Mouse (Mus musculus) CH12.LX (cell line): Measurements from ENCODE around the gene Apol9a. TPM values are rescaled to one million over a fixed set of nuclear protein-coding genes. Genes with fewer than 3 reads are reported as not detected.

Experiments
- DNase-seq: peaks from one replicate; pipeline ENCODE4 v3.0.0-alpha.2; 2013; ENCODE audit errors: extremely low read depth
- H3K27ac ChIP-seq: 2 replicates; pipeline ENCODE4 v1.5.1; 2012; ENCODE audit warnings: low read depth, mild to moderate bottlenecking, control low read depth, moderate library complexity; ENCODE audit not compliant: insufficient read depth
- H3K27me3 ChIP-seq: replicated peaks from 2 replicates; pipeline ENCODE3; 2012; ENCODE audit warnings: inconsistent platforms
- H3K36me3 ChIP-seq, 2 experiments: replicated peaks in 1 of 2; 2 replicates each; pipeline versions ENCODE3 to v1.6.1; 2012; ENCODE audit warnings: inconsistent platforms in 1 of 2, low read length in 1 of 2, mild to moderate bottlenecking in 1 of 2, mixed read lengths in 1 of 2, moderate library complexity in 1 of 2; ENCODE audit not compliant: control insufficient read depth in 1 of 2, insufficient read depth in 1 of 2
- H3K4me1 ChIP-seq, 2 experiments: 2 replicates each; pipeline ENCODE4 v1.6.1; 2012; ENCODE audit warnings: inconsistent platforms in 1 of 2, moderate library complexity in 1 of 2; ENCODE audit not compliant: insufficient read depth in 2 of 2, control insufficient read depth in 1 of 2
- H3K4me2 ChIP-seq: 2 replicates; pipeline ENCODE4 v1.6.1; 2012; ENCODE audit warnings: low read depth, mild to moderate bottlenecking, control low read depth; ENCODE audit not compliant: poor library complexity, insufficient read depth, severe bottlenecking
- H3K4me3 ChIP-seq, 3 experiments: fragments of 150-350 bp in 1 of 3; sonication (generic) in 1 of 3; replicated peaks in 1 of 3; 2 replicates each; pipeline versions ENCODE3 to v1.5.1; 2011 to 2012; ENCODE audit warnings: low read depth in 2 of 3, low read length in 2 of 3, mild to moderate bottlenecking in 2 of 3, moderate library complexity in 2 of 3, control low read depth in 1 of 3, improper control_type of control experiment in 1 of 3, inconsistent platforms in 1 of 3, mixed read lengths in 1 of 3; ENCODE audit not compliant: poor library complexity in 1 of 3
- H3K79me2 ChIP-seq: replicated peaks from 2 replicates; pipeline ENCODE4 v1.6.1; 2012; ENCODE audit warnings: mild to moderate bottlenecking, moderate library complexity; ENCODE audit not compliant: control insufficient read depth, poor library complexity, insufficient read depth, severe bottlenecking; ENCODE audit errors: extremely low read depth
- H3K9ac ChIP-seq: 2 replicates; pipeline ENCODE4 v1.6.1; 2012; ENCODE audit warnings: low read depth, mild to moderate bottlenecking, control low read depth, moderate library complexity; ENCODE audit not compliant: insufficient read depth
- H3K9me3 ChIP-seq: replicated peaks from 2 replicates; pipeline ENCODE3; 2012; ENCODE audit warnings: low read length, inconsistent platforms, mixed read lengths
- BHLHE40 ChIP-seq: IDR thresholded peaks from 2 replicates; pipeline ENCODE4 v1.6.1; 2011; ENCODE audit warnings: mild to moderate bottlenecking, low read depth, low read length, improper control_type of control experiment
- CHD1 ChIP-seq: IDR thresholded peaks from 2 replicates; pipeline ENCODE4 v1.6.1; 2012; ENCODE audit warnings: low read depth, low read length, improper control_type of control experiment, inconsistent platforms
- CTCF ChIP-seq, 2 experiments: IDR thresholded peaks in 1 of 2; conservative IDR thresholded peaks in 1 of 2; 2 replicates each; pipeline ENCODE4 v1.5.1; 2011 to 2012; ENCODE audit warnings: low read depth in 2 of 2, low read length in 2 of 2, improper control_type of control experiment in 1 of 2, inconsistent platforms in 1 of 2, mild to moderate bottlenecking in 1 of 2, moderate library complexity in 1 of 2
- IRF4 ChIP-seq: IDR thresholded peaks from 2 replicates; pipeline ENCODE4 v1.6.1; 2014; ENCODE audit warnings: low read depth, mild to moderate bottlenecking, inconsistent platforms, low read length, improper control_type of control experiment
- JUN ChIP-seq: IDR thresholded peaks from 2 replicates; pipeline ENCODE4 v1.6.1; 2011; ENCODE audit warnings: low read depth, mild to moderate bottlenecking, low read length, improper control_type of control experiment, moderate library complexity; ENCODE audit not compliant: insufficient read depth
- JUND ChIP-seq: conservative IDR thresholded peaks from 2 replicates; pipeline ENCODE4 v1.6.1; 2011; ENCODE audit warnings: low read depth, low read length, improper control_type of control experiment
- KAT2A ChIP-seq: IDR thresholded peaks from 2 replicates; pipeline ENCODE4 v1.6.1; 2012; ENCODE audit warnings: low read length, improper control_type of control experiment, inconsistent platforms; ENCODE audit not compliant: insufficient replicate concordance
- MAFK ChIP-seq: IDR thresholded peaks from 2 replicates; pipeline ENCODE4 v1.6.1; 2011; ENCODE audit warnings: low read length, improper control_type of control experiment; ENCODE audit not compliant: insufficient replicate concordance
- MAX ChIP-seq: IDR thresholded peaks from 2 replicates; pipeline ENCODE4 v1.6.1; 2011; ENCODE audit warnings: low read length, improper control_type of control experiment
- MAZ ChIP-seq: IDR thresholded peaks from 2 replicates; pipeline ENCODE4 v1.6.1; 2012; ENCODE audit warnings: low read depth, mild to moderate bottlenecking, inconsistent platforms, low read length, improper control_type of control experiment, moderate library complexity
- MEF2A ChIP-seq: IDR thresholded peaks from 2 replicates; pipeline ENCODE4 v1.6.1; 2014; ENCODE audit warnings: low read depth, mild to moderate bottlenecking, inconsistent platforms, low read length, improper control_type of control experiment, borderline replicate concordance
- MXI1 ChIP-seq: IDR thresholded peaks from 2 replicates; pipeline ENCODE4 v1.6.1; 2011; ENCODE audit warnings: mild to moderate bottlenecking, low read depth, low read length, improper control_type of control experiment
- NELFE ChIP-seq: IDR thresholded peaks from 2 replicates; pipeline ENCODE4 v1.6.1; 2011; ENCODE audit warnings: low read depth, low read length, improper control_type of control experiment
- PAX5 ChIP-seq: IDR thresholded peaks from 2 replicates; pipeline ENCODE4 v1.6.1; 2012; ENCODE audit warnings: low read length, inconsistent platforms, mixed read lengths
- POLR2A ChIP-seq: IDR thresholded peaks from 2 replicates; pipeline ENCODE4 v1.6.1; 2011; ENCODE audit warnings: low read depth, mild to moderate bottlenecking, improper control_type of control experiment, low read length
- RAD21 ChIP-seq: IDR thresholded peaks from 2 replicates; pipeline ENCODE4 v1.6.1; 2011; ENCODE audit warnings: low read depth, mild to moderate bottlenecking, low read length, improper control_type of control experiment, moderate library complexity
- RCOR1 ChIP-seq: conservative IDR thresholded peaks from 2 replicates; pipeline ENCODE4 v1.6.1; 2012; ENCODE audit warnings: low read depth, mild to moderate bottlenecking, inconsistent platforms, low read length, improper control_type of control experiment
- SIN3A ChIP-seq: IDR thresholded peaks from 2 replicates; pipeline ENCODE4 v1.6.1; 2012; ENCODE audit warnings: low read length, improper control_type of control experiment, inconsistent platforms
- SMC3 ChIP-seq: IDR thresholded peaks from 2 replicates; pipeline ENCODE4 v1.6.1; 2011; ENCODE audit warnings: low read depth, low read length, improper control_type of control experiment
- TCF12 ChIP-seq: IDR thresholded peaks from 2 replicates; pipeline ENCODE4 v1.6.1; 2014; ENCODE audit warnings: low read depth, mild to moderate bottlenecking, inconsistent platforms, low read length, improper control_type of control experiment
- USF2 ChIP-seq: conservative IDR thresholded peaks from 2 replicates; pipeline ENCODE4 v1.6.1; 2011; ENCODE audit warnings: low read depth, low read length, improper control_type of control experiment
- ZC3H11A ChIP-seq: IDR thresholded peaks from 2 replicates; pipeline ENCODE4 v1.6.1; 2012; ENCODE audit warnings: low read depth, mild to moderate bottlenecking, inconsistent platforms, low read length, improper control_type of control experiment
- ZNF384 ChIP-seq: IDR thresholded peaks from 2 replicates; pipeline ENCODE4 v1.6.1; 2012; ENCODE audit warnings: low read depth, low read length, improper control_type of control experiment, inconsistent platforms
- dilution Hi-C: fragments of 300-500 bp; cut with MboI; formaldehyde crosslinking; loops from 2 replicates; pipeline ENCODE4 v1.14.3; 2020; ENCODE audit warnings: low sequenced_read_pairs; ENCODE audit not compliant: extremely low pct_unique_long_range_greater_than_20kb, extremely low pct_ligation_motif_present
- in situ Hi-C: fragments of 300-500 bp; cut with MboI; formaldehyde crosslinking; loops from 3 replicates; pipeline ENCODE4 v1.14.3; 2019; ENCODE audit warnings: low sequenced_read_pairs, low pct_ligation_motif_present, low pct_unique_long_range_greater_than_20kb, mixed read lengths
- polyA plus RNA-seq: library from polyadenylated mRNA; unstranded; fragments of >175 nt; gene quantifications from 2 replicates; pipeline ENCODE4 v1.2.1, GENCODE M21; 2012; ENCODE audit warnings: low read depth; ENCODE audit not compliant: insufficient read length
- total RNA-seq, 2 experiments: library from RNA; depleted of rRNA; stranded (reverse); fragments of 300-350 nt in 1 of 2; fragments of >200 nt in 1 of 2; gene quantifications; 2 replicates each; pipeline ENCODE4 v1.2.3; 2012 to 2014

Gene Apol9a
- total and polyA plus RNA-seq, 3 experiments: not detected

GRCm38 (mm10) chr15:77364026-77364425 lies 46.9 kb downstream of the Apol9a start:
- no peak for DNase-seq
- no peaks in the 10 kb centered on the region for H3K79me2 ChIP-seq
- dilution Hi-C loops: no loop called here
- no peaks in the 10 kb centered on the region for H3K9me3 ChIP-seq
- no peak overlapping the region for H3K4me2 ChIP-seq
- TF ChIP-seq CTCF (conservative IDR thresholded peaks at IDR 0.05 in 1 of 2, IDR thresholded peaks at IDR 0.05 in 1 of 2; ENCODE audit: low read depth in 2 of 2, low read length in 2 of 2): no peak
- no peak for TF ChIP-seq POLR2A
- TF ChIP-seq, all 38 proteins: peak for 0
- Histone ChIP-seq H3K27ac (no peak overlapping the region), H3K27me3 (peaks cover 72% of the 10 kb centered on the region), H3K9ac (no peak overlapping the region), H3K36me3 (no peaks in the 10 kb centered on the region), H3K4me1 (no peaks in the 10 kb centered on the region; a peak in 1 of 4 replicates), H3K4me3 (no peak overlapping the region)
- in situ Hi-C loops: loop anchor here (25.0 kb wide), 1 partner anchor 377 kb away; no protein-coding TSS in a partner anchor

- peaks cover 71% of the 10 kb centered on the region for H3K27me3 ChIP-seq
- no peaks in the 10 kb centered on the region for H3K9me3 ChIP-seq
- H3K4me2 ChIP-seq: no peak overlapping the region
- no peak overlapping the region for H3K9ac ChIP-seq
- dilution Hi-C loops (no loop called here), in situ Hi-C loops (loop anchor here (25.0 kb wide), 1 partner anchor 376 kb away; no protein-coding TSS in a partner anchor)
- H3K79me2 ChIP-seq: no peaks in the 10 kb centered on the region
- H3K4me1 ChIP-seq: no peaks in the 10 kb centered on the region; a peak in 1 of 4 replicates
- no peak overlapping the region for H3K27ac ChIP-seq
- H3K4me3 ChIP-seq: no peak overlapping the region
- TF ChIP-seq KAT2A: no peak
- TF ChIP-seq NELFE: no peak
- TF ChIP-seq MEF2A: no peak
- no peak for TF ChIP-seq MAZ
- TF ChIP-seq ZNF384: no peak
- no peak for TF ChIP-seq CHD1
- TF ChIP-seq ZC3H11A: no peak
- H3K36me3 ChIP-seq: no peaks in the 10 kb centered on the region
- DNase-seq: no peak
Observed at GRCm38 (mm10) chr15:77363578-77363977, 47.4 kb downstream of the Apol9a start.

GRCm38 (mm10) chr15:77362952-77363351 lies 48.0 kb downstream of the Apol9a start:
- H3K9ac ChIP-seq: no peak overlapping the region
- dilution Hi-C loops (no loop called here), in situ Hi-C loops (loop anchor here (25.0 kb wide), 1 partner anchor 376 kb away; no protein-coding TSS in a partner anchor)
- no peak for DNase-seq
- no peaks in the 10 kb centered on the region for H3K36me3 ChIP-seq
- H3K79me2 ChIP-seq: no peaks in the 10 kb centered on the region
- no peaks in the 10 kb centered on the region for H3K9me3 ChIP-seq
- no peak overlapping the region for H3K4me3 ChIP-seq
- no peaks in the 10 kb centered on the region for H3K4me1 ChIP-seq
- no peak overlapping the region for H3K4me2 ChIP-seq
- peaks cover 72% of the 10 kb centered on the region for H3K27me3 ChIP-seq
- TF ChIP-seq RAD21 (no peak), MAX (no peak), NELFE (no peak), SIN3A (no peak), JUN (no peak), SMC3 (no peak), MAFK (no peak), RCOR1 (no peak), JUND (no peak), USF2 (no peak), PAX5 (no peak), IRF4 (no peak), MXI1 (no peak), CTCF (conservative IDR thresholded peaks at IDR 0.05 in 1 of 2, IDR thresholded peaks at IDR 0.05 in 1 of 2; ENCODE audit: low read depth in 2 of 2, low read length in 2 of 2) (no peak), TCF12 (no peak), CHD1 (no peak), BHLHE40 (no peak)
- no peak overlapping the region for H3K27ac ChIP-seq
